Mouse (Mus musculus) olfactory bulb, adult 2 months (tissue): ENCODE results near the gene Mfap3. TPM values are rescaled to one million over a fixed set of nuclear protein-coding genes. Genes with fewer than 3 reads are reported as not detected.
A peak's percentile ranks its signal among the peaks of the same experiment; 100 is the strongest.
"Not testable (repeated sequence)": the region's sequence is repeated elsewhere in the genome, so short reads cannot be mapped to it uniquely, and the experiment has no call there.

Source experiments
- H3K27ac ChIP-seq: fragments of 200-500 bp; 2 replicates; pipeline ENCODE4 v1.5.1; 2012; ENCODE audit warnings: low read depth, low read length; ENCODE audit not compliant: insufficient read depth
- H3K4me1 ChIP-seq: fragments of 200-500 bp; 2 replicates; pipeline ENCODE4 v1.6.1; 2012; ENCODE audit warnings: low read length; ENCODE audit not compliant: control insufficient read depth, insufficient read depth
- H3K4me3 ChIP-seq: fragments of 200-500 bp; 2 replicates; pipeline ENCODE4 v1.5.1; 2012; ENCODE audit warnings: mild to moderate bottlenecking, low read depth, low read length, moderate library complexity; ENCODE audit not compliant: insufficient read depth
- CTCF ChIP-seq: fragments of 200-500 bp; IDR thresholded peaks from 2 replicates; pipeline ENCODE4 v1.5.1; 2012; ENCODE audit warnings: low read depth, mild to moderate bottlenecking, low read length, moderate library complexity; ENCODE audit not compliant: insufficient read depth
- POLR2A ChIP-seq: fragments of 200-500 bp; IDR thresholded peaks from 2 replicates; pipeline ENCODE4 v1.6.1; 2012; ENCODE audit warnings: mild to moderate bottlenecking, low read depth, low read length, moderate library complexity; ENCODE audit not compliant: insufficient read depth
- WGBS: fragments of 180-500 bp; shearing (Covaris S2); methylation state at CpG from one replicate; pipeline ENCODE4 v1.1.7; 2018; 5-methylcytosine and 5-hydroxymethylcytosine counted together
- polyA plus RNA-seq: library from polyadenylated mRNA; stranded (reverse); fragments of >200 nt; gene quantifications from 2 replicates; pipeline ENCODE4 v1.2.4, GENCODE M21; 2012; ENCODE audit warnings: low replicate concordance; ENCODE audit not compliant: missing spikeins, insufficient read depth, insufficient read length

Mfap3 gene
- polyA plus RNA-seq, 1 experiment: not detected

DNA sequence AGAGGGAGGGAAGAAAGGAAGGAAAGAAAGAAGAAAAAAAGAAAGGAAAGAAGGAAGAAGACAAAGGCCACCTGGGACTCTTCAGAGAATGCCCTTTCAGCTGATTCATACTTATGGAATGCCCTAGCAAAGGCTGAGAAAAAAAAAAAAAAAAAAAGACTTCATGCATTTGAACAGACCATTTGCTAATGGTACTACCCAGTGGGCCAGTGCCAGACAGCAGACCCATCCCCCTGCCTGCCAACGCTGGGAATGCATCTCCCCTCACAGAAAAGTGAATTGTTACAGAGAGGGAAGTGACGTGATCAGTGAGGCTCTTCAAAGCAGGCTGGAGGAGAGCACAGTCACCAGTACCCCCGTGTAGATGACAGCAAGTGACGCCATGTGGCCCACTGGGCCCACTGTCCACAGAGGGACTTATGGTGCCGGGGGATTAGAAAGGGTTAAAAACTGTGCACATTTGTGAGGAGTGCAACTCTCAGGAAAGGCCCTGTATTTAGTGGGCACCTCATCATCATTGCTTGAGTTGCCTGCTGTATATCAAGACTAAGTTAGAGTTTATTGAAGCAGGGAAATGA, 21.5 kb downstream of the Mfap3 start:
- WGBS: 78% methylated on average over 5 of the region's 5 CpGs
- no peak overlapping the region for H3K4me3 ChIP-seq
- TF ChIP-seq CTCF (no peak), POLR2A (no peak)
- no peak overlapping the region for H3K27ac ChIP-seq
- H3K4me1 ChIP-seq: 0 out of 2 replicates have a peak, but pooled peaks cover 2% of the 10 kb centered on the region

DNA sequence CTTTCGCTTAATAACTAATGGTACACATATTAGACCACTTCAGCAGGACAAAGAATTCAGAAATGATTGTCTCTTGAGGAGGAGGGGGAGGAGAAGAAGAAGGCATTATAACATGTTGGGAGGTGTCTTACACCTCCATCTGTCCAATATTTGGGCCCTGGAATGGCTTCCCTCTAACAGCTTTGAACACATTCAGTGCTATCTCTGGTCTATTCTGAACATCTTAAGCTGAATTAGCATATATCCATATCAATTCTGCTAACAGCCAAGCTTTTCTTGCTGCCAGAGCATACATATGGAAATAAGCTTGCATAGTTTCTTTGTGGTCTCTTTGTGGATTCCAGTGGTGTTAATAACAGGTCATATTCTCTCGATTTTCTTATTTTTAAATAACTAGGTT, 22.2 kb downstream of the Mfap3 start:
- WGBS: 56% methylated on average over 2 of the region's 2 CpGs
- no peaks in the 10 kb centered on the region for H3K4me1 ChIP-seq
- H3K27ac ChIP-seq: no peak overlapping the region
- H3K4me3 ChIP-seq: no peak overlapping the region
- TF ChIP-seq CTCF (no peak), POLR2A (no peak)

DNA sequence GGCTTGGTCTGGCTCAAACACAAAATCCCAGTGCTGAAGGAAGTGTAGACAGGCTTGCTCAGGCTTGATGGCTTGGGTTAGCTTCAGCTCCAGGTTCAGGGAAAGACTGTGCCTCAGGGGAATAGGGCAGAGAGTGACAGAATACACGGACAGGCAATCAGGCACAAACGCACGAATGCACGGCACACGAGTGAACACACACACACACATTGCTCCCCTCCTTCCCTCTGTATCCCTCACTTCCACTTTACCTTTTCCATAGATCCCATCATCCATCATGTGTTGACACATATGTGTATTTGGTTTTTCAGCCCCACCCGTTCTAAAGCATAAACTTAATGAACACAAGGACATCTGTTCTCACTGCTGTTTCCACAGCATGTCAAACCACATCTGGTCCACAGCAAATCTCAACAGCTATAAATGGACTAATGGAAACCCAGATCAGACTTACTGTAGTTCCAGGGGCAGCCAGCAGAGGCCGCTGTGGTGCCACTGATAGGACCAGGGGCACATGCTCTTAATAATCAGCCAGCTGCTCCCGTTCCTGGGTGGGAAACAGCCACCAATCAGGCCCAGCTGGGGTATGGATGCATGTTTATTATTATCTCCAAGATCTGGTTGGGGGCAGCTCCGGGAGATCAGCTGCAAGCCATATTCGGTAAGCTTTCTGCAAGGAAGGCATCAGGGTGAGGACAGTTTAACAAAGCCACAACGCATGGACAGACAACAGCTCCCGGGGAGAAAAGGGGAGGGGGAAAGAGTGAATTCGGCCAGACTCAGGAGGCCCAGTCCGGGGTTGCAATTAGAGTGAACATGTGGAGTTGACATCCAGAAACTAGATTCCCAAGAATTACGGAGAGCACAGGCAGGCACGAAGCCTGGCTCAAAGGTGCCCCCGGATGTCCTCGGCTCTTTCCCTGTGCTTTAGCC, 30.4 kb downstream of the Mfap3 start:
- 0 out of 2 replicates have a peak overlapping the region, but pooled peaks have one; percentile 7 for H3K4me3 ChIP-seq
- TF ChIP-seq POLR2A (no peak), CTCF (peak; percentile 63)
- no peak overlapping the region for H3K27ac ChIP-seq
- peaks cover 5% of the 10 kb centered on the region for H3K4me1 ChIP-seq
- WGBS: 31% methylated on average over 18 of the region's 18 CpGs

DNA sequence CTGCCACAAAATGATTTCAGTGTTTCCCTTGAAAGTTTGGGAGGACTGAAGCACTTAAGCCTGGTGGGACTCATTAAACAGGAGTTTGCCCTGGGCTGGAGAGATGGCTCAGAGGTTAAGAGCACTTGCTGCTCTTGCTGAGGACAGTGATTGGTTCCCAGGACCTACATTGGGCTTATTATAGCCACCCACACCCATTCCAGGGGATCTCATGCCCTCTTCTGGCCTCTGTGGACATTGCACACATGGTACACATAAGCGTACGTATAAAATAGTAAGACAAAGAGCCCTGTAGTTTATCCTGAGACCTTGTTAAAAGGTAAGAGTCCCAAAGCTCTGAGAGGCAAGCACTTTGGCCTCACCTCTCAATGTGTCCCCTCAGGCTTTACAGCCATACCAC, 31.8 kb downstream of the Mfap3 start:
- H3K27ac ChIP-seq: no peak overlapping the region
- H3K4me1 ChIP-seq: peaks cover 5% of the 10 kb centered on the region
- TF ChIP-seq POLR2A (no peak), CTCF (no peak)
- WGBS: 98% methylated on average over 2 of the region's 2 CpGs
- H3K4me3 ChIP-seq: no peak overlapping the region

DNA sequence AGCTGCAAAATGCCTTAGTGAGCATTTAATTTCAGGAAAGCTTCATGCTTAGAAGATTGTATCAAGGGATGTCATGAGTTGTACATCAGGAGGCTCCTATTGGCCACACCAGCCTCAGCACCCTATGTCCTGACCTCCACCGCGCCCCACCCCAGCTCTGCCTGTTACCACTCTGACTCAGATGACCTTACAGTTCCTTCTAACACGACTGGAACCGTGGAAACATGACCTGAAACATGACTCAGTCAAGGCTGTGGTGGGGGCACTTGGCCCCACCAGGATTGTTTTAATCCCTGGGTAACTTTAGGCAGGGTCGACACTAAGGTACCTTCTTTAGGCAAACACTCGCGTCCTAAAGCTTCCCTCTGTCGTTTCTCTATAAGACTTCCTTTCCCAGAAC, 32.6 kb downstream of the Mfap3 start:
- WGBS: 86% methylated on average over 8 of the region's 8 CpGs
- no peak for TF ChIP-seq POLR2A
- no peak for TF ChIP-seq CTCF
- H3K4me3 ChIP-seq: no peak overlapping the region
- peaks cover 5% of the 10 kb centered on the region for H3K4me1 ChIP-seq
- no peak overlapping the region for H3K27ac ChIP-seq

DNA sequence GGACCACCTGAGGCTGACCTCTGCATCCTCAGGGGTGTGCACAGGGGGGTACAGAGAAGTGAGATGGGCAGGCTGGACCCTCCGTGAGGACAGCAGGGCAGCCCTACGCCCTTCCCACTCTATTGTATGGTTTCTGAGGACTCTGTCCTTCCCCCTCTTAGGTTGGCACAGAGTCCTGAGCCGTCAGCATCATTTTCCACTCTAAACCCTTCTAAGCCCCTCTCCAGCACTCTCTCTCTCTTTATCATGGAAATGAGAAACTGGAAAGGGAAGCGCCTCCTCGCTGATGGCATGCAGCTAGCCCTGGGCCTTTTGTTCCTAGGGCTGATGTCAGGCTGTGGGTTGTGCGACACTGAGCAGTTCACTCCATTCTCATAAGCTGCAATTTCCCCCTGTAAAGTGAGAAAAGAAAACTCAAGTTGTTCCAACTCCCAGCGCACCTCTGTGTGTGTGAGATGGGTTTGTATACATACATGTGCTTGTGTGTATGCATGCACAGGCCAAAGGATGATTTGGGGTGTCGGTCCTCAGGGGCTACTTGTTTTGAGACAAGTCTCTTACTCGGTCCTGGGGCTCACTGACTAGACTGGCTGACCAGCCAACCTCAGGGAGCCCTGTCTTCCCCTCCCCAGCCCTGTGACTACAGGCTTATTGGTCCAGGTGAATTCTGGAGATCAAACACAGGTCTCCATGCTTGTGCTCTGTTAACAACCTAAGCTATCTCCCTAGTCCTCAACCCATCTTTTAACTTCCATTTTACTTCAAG, 34.7 kb downstream of the Mfap3 start:
- Histone ChIP-seq H3K4me1 (peaks cover 5% of the 10 kb centered on the region), H3K4me3 (no peak overlapping the region), H3K27ac (no peak overlapping the region)
- TF ChIP-seq CTCF (no peak), POLR2A (no peak)
- WGBS: 63% methylated on average over 9 of the region's 9 CpGs

DNA sequence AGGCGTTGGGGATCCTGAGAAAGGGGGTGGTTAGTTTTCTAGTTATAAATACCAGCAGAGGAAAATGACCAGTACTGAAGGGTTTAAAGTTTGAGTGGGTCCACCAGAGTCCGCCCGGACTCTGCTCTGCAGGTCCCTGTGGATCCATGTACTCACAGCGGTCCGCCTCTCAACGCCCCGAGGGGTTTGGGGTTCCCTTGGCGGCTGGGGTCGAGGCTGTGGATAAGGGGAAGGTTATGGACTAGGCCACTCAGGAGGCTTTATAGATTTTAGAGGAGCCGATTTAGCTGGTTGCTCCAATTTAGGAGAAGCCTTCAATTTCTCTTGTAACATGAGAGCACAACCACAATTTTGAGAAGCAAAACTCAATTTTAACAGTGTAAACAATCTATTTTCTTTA, 39.5 kb downstream of the Mfap3 start:
- H3K27ac ChIP-seq, H3K4me1 ChIP-seq, H3K4me3 ChIP-seq: not testable (repeated sequence)
- WGBS: 91% methylated on average over 10 of the region's 10 CpGs

DNA sequence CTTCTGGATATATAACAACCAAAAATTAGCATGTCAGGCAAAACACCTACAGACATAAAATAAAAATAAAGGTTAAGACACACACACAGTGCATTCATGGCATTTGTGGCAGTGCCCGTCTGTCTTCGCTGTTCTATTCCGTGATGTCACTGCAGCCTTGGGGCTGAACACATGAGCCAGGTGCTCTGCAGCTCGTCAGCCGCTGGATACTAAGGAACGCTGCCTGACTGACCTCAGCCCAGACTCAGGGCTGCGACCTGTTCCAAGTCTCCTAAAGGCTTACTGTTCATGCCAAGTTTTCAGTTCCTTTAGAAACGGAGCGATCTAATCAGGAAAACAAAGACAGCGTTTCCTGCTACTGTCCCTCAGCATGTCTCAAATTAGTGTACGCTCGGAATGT, 46.1 kb downstream of the Mfap3 start:
- Histone ChIP-seq H3K4me3 (no peak overlapping the region), H3K27ac (no peak overlapping the region), H3K4me1 (peaks cover 7% of the 10 kb centered on the region)
- TF ChIP-seq POLR2A (no peak), CTCF (no peak)
- WGBS: 69% methylated on average over 12 of the region's 12 CpGs
